Mouse (Mus musculus) cerebellum, postnatal 10 days (tissue): ENCODE results near the gene Babam1.
"Not testable (repeated sequence)": the region's sequence is repeated elsewhere in the genome, so short reads cannot be mapped to it uniquely, and the experiment has no call there.

ENCODE experiments used
- DNase-seq, 2 experiments: peaks; one replicate each; pipeline ENCODE4 v3.0.0; 2021; ENCODE audit warnings: mixed read lengths in 2 of 2

Babam1 gene

DNA sequence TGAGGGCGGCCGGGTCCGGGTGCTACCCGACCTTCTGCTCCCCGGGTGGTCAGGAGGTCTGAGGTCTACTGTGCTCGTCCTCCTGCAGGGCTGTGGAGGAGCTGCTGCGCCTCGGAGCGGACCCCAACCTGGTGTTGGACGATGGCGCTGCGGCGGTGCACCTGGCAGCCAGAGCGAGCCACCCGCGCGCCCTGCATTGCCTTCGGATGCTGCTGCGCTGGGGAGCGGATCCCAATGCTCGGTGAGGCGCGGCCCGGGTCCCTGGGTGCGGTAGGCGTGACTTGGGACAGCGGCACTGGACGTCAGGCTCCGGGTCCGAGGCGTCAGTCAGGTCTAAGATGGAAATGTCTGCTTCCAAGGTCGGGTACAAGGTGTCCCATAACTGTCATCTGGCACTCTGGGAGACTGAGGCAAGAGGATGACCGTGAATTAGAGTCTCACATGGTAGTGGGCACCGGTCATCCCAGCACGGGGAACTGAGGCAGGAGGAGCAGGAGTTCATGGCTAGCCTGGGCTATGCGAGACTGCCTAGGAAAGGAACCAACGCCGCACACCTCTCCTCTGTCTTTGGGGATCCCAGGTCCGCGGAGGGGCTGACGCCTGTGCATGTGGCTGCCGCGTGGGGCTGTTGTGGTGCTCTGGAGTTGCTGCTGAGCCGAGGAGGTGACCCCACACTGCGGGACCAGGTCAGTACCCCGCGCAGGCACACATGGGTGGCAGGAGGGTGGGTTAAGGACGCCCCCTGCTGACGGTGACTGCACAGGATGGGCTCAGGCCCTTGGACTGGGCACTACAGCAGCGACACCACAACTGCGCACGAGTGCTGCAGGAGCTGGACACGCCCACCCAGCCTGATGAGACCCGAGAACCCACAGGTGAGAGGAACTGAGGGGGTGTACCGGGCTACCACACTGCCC, 9.7 kb downstream of the Babam1 start:
- DNase-seq, result peak; percentile 72 to 78

GRCm38 (mm10) chr8:71407441-71407840, 10.8 kb downstream of the Babam1 start:
- DNase-seq, result no peak

DNA sequence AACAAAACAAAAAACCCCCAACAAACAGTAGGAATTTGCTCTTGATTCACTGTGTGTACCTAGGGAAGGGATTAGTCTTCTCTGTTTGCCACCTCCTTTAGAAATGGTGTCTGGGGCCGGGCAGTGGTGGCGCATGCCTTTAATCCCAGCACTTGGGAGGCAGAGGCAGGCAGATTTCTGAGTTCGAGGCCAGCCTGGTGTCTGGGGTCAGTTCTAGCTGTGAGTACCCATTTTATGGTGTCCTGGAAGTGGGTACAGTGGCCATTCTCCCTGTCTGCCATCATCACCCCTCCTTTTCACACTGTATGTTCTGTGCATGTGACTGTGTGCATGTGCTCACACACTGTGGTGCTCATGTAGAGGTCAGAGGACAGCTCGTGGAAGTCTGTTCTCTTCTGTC, 11.6 kb downstream of the Babam1 start:
- no peak for DNase-seq

GRCm38 (mm10) chr8:71411535-71412273, 15.0 kb downstream of the Babam1 start:
- no peak for DNase-seq

- DNase-seq, result no peak
Measured at GRCm38 (mm10) chr8:71422121-71422520, 25.5 kb downstream of the Babam1 start.

- not testable (repeated sequence) for DNase-seq
Measured at GRCm38 (mm10) chr8:71432935-71433334, 36.3 kb downstream of the Babam1 start.

DNA sequence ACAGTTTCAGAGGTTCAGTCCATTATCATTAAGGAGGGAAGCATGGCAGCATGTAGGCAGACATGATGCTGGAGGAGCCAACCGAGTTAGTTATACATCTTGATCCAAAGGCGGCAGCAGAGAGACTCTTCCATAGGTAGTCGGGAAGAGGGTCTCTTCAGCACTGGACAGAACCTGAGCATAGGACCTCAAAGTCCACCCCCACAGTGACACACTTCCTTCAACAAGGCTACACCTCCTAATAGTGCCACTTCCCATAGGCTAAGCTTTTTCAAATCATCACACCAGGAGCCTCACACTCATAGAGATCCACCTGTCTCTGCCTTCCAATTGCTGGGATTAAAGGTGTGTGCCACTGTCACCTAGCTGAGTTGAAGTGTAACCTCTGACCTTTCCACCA, 40.4 kb downstream of the Babam1 start:
- DNase-seq, result no peak

GRCm38 (mm10) chr8:71441404-71441803, 44.7 kb downstream of the Babam1 start:
- DNase-seq, result peak; percentile 74 to 75

GRCm38 (mm10) chr8:71445096-71445495, 48.4 kb downstream of the Babam1 start:
- DNase-seq, result no peak

DNA sequence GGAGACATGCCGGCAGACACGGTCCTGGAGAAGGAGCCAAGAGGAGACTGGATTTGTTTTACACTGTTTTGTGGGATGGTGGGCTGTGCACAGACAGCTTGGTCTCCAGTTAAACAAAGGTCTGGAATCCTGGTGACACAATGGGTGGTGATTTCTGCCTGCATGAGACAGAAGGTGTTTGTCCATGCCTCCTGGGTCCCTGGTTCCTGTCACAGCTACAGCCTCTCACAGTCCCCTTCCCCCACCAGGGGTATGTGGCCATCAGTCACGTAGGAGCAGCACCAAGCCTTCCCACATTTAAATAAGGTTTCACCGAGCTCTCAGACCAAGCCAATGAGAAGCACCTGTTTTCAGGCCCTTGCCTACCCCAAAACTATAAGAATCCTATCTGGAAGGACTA, 54.7 kb downstream of the Babam1 start:
- DNase-seq, result no peak

- no peak for DNase-seq
Measured at GRCm38 (mm10) chr8:71451777-71452176, 55.1 kb downstream of the Babam1 start.

- no peak for DNase-seq
Measured at GRCm38 (mm10) chr8:71452669-71453068, 56.0 kb downstream of the Babam1 start.
